Mouse (Mus musculus): ENCODE results near the gene Taf8.

The Taf8 gene

GRCm38 (mm10) chr17:47484241-47484921 lies 17.7 kb downstream of the Taf8 start:
- DNase-seq (ENCODE audit: low read depth), result no peak

- no peak for DNase-seq (ENCODE audit: low read depth)
Measured at GRCm38 (mm10) chr17:47482401-47482800, 19.7 kb downstream of the Taf8 start.

GRCm38 (mm10) chr17:47479887-47480286 lies 22.2 kb downstream of the Taf8 start:
- no peak for DNase-seq (ENCODE audit: low read depth)

GRCm38 (mm10) chr17:47475714-47476113 lies 26.4 kb downstream of the Taf8 start:
- DNase-seq (ENCODE audit: low read depth), result no peak

GRCm38 (mm10) chr17:47475181-47475580 lies 26.9 kb downstream of the Taf8 start:
- no peak for DNase-seq (ENCODE audit: low read depth)

GRCm38 (mm10) chr17:47474250-47474649 lies 27.8 kb downstream of the Taf8 start:
- DNase-seq (ENCODE audit: low read depth), result no peak

- DNase-seq (ENCODE audit: low read depth), result no peak
Measured at GRCm38 (mm10) chr17:47473434-47473974, 28.6 kb downstream of the Taf8 start.

- no peak for DNase-seq (ENCODE audit: low read depth)
Measured at GRCm38 (mm10) chr17:47472435-47473350, 29.4 kb downstream of the Taf8 start.

GRCm38 (mm10) chr17:47470686-47471085 lies 31.4 kb downstream of the Taf8 start:
- DNase-seq (ENCODE audit: low read depth), result no peak

GRCm38 (mm10) chr17:47470121-47470520 lies 32.0 kb downstream of the Taf8 start:
- DNase-seq (ENCODE audit: low read depth), result no peak

GRCm38 (mm10) chr17:47469642-47470041 lies 32.5 kb downstream of the Taf8 start:
- no peak for DNase-seq (ENCODE audit: low read depth)

GRCm38 (mm10) chr17:47468466-47468865 lies 33.6 kb downstream of the Taf8 start:
- no peak for DNase-seq (ENCODE audit: low read depth)

GRCm38 (mm10) chr17:47468063-47468462 lies 34.0 kb downstream of the Taf8 start:
- DNase-seq (ENCODE audit: low read depth), result no peak

GRCm38 (mm10) chr17:47467659-47468058 lies 34.4 kb downstream of the Taf8 start:
- DNase-seq (ENCODE audit: low read depth), result no peak

GRCm38 (mm10) chr17:47466284-47466683 lies 35.8 kb downstream of the Taf8 start:
- DNase-seq (ENCODE audit: low read depth), result no peak

- DNase-seq (ENCODE audit: low read depth), result no peak
Measured at GRCm38 (mm10) chr17:47465016-47465415, 37.1 kb downstream of the Taf8 start.

- DNase-seq (ENCODE audit: low read depth), result no peak
Measured at GRCm38 (mm10) chr17:47464248-47464965, 37.7 kb downstream of the Taf8 start.

GRCm38 (mm10) chr17:47462728-47463388 lies 39.2 kb downstream of the Taf8 start:
- DNase-seq (ENCODE audit: low read depth), result no peak

GRCm38 (mm10) chr17:47462209-47462608 lies 39.9 kb downstream of the Taf8 start:
- no peak for DNase-seq (ENCODE audit: low read depth)

GRCm38 (mm10) chr17:47461688-47462087 lies 40.4 kb downstream of the Taf8 start:
- no peak for DNase-seq (ENCODE audit: low read depth)

- DNase-seq (ENCODE audit: low read depth), result no peak
Measured at GRCm38 (mm10) chr17:47459341-47459919, 42.7 kb downstream of the Taf8 start.

Measured in c-Kit-positive CD71-negative TER-119-negative erythroid progenitor cells, embryonic 14.5 days (primary cell).